Mouse (Mus musculus): ENCODE measurements around the gene Irgc1.

GRCm38 (mm10) chr7:24481474-24482207 lies 29.5 kb upstream of the Irgc1 start, which contains the start of gene Cadm4:
- peak; percentile 38 for TF ChIP-seq POLR2A (IDR thresholded peaks at IDR 0.05; ENCODE audit: insufficient read depth, low read length)
- no peak for TF ChIP-seq EP300 (IDR thresholded peaks at IDR 0.05; ENCODE audit: insufficient read depth, low read depth, low read length)
- TF ChIP-seq CTCF (IDR thresholded peaks at IDR 0.05; ENCODE audit: low read depth, low read length), result no peak

All from ES-Bruce4 (cell line).